Mouse (Mus musculus) lung, embryonic 15.5 days (tissue): Measurements from ENCODE around the gene Aoc1. TPM values are rescaled to one million over a fixed set of nuclear protein-coding genes. Genes with fewer than 3 reads are reported as not detected.

Source experiments
- ATAC-seq: fragments of 200-750 bp; cut with Nextera tagmentation; 2 replicates; pipeline ENCODE4 v1.8.0; 2017; ENCODE audit warnings: moderate number of reproducible peaks, borderline replicate concordance; ENCODE audit not compliant: low FRiP score, low TSS enrichment; ENCODE audit errors: extremely low read depth
- H3K27ac ChIP-seq: fragments of 300-500 bp; sonication (generic); 2 replicates; pipeline ENCODE4 v1.5.1; 2015; ENCODE audit warnings: moderate library complexity, mild to moderate bottlenecking, inconsistent platforms
- H3K27me3 ChIP-seq: fragments of 300-500 bp; sonication (generic); 2 replicates; pipeline ENCODE4 v1.6.1; 2015; ENCODE audit warnings: inconsistent platforms
- H3K36me3 ChIP-seq: fragments of 300-500 bp; sonication (generic); 2 replicates; pipeline ENCODE4 v1.6.1; 2015; ENCODE audit warnings: inconsistent platforms
- H3K4me1 ChIP-seq: fragments of 300-500 bp; sonication (generic); 2 replicates; pipeline ENCODE4 v1.6.1; 2015; ENCODE audit warnings: inconsistent platforms
- H3K4me2 ChIP-seq: fragments of 300-500 bp; sonication (generic); 2 replicates; pipeline ENCODE4 v1.6.1; 2015; ENCODE audit warnings: inconsistent platforms, mild to moderate bottlenecking, moderate library complexity
- H3K4me3 ChIP-seq: fragments of 300-500 bp; sonication (generic); 2 replicates; pipeline ENCODE4 v1.5.1; 2015; ENCODE audit warnings: mild to moderate bottlenecking, inconsistent platforms
- H3K9ac ChIP-seq: fragments of 300-500 bp; sonication (generic); 2 replicates; pipeline ENCODE4 v1.6.1; 2015; ENCODE audit warnings: inconsistent platforms
- H3K9me3 ChIP-seq: fragments of 300-500 bp; sonication (generic); 2 replicates; pipeline ENCODE4 v1.6.1; 2016; ENCODE audit warnings: inconsistent platforms
- WGBS: fragments of 180-500 bp; shearing (Covaris S2); methylation state at CpG from one replicate; pipeline ENCODE4 v1.1.7; 2015; 5-methylcytosine and 5-hydroxymethylcytosine counted together
- polyA plus RNA-seq: library from polyadenylated mRNA; unstranded; fragments of >200 nt; fragmentation: Nextera tagmentation; extraction: Ambion mirVana; gene quantifications from 2 replicates; pipeline ENCODE4 v1.2.1, GENCODE M21; 2015

Gene Aoc1
- polyA plus RNA-seq, 1 experiment from 2014 or later = 0.11 TPM

DNA sequence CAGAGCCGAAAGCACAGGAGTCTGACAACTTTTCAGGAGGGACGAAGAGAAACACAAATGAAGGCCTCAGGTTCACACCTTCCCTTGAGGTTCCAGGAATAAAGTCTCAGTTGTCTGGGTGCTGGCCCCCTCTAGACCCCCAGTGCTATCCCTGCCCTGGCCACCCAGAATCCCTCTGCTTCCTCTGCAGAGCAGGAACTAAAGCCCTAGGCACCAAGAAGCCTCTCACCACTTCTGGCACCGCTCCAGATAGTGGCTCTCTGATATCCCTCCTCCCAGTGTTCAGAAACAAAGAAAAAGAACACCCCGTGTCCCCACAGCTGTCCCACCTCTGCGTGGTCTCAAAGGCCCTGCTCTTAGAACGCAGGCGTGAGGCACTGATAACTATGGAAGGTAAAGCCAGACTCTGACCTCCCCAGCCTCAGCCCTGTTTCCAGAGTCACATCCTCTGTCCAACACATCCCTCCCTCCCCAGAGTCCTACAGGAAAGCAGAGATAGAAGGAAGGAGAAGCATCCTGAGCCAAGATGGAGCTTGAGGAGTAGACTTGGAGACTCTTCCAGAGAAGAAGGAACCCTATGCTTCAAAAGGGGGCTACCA is 32.2 kb upstream of the Aoc1 start, which contains the start of gene Tmem176a:
Gene Tmem176a, plus strand, starts transcription at position 549 of the 599 bp plus-strand sequence.
- peak within 1 kb of the TSS; percentile 92 for H3K27ac ChIP-seq
- peak within 1 kb of the TSS; percentile 56 for H3K9ac ChIP-seq
- ATAC-seq = peak; percentile 20
- no peaks in the 10 kb centered on the region for H3K27me3 ChIP-seq
- WGBS = 4% methylated on average over 7 of the region's 7 CpGs
- H3K9me3 ChIP-seq = no peaks in the 10 kb centered on the region
- peaks cover 38% of the 10 kb centered on the region for H3K4me1 ChIP-seq
- peak within 1 kb of the TSS; percentile 76 for H3K4me2 ChIP-seq
- H3K36me3 ChIP-seq = peaks cover 48% of the 10 kb centered on the region
- H3K4me3 ChIP-seq = peak within 1 kb of the TSS; percentile 51

DNA sequence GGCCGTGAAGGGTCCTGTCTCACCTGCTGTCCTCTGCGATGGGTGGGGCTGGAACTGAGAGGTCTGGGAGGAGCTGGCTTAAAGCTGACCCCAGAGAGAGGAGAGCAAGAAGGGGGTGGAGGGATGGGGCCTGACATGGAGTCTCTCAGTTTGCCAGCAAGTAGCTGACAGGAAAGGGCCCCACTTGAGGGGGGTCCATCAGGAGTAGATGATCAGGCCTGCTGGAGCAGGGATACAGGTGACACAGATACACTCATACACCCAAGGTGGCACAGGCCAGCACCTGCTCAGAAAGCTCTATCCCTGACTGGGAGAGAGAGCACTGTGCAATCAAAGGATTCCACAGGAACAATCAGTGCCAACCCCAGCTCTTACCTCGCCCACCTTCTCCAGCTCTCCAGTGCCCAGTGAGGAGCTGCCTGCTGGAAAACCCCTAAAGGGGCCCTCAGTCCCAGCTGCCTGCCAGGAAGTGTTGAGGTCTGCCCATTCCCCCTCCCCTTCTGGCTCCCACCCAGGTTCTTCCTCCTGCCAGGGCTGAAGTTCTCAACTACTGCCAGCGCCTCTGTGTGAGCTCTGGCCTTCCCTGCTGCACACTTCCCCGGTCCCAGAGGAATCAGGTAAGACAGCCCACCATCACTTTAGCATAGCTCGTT is 31.6 kb upstream of the Aoc1 start, which contains the start of gene Tmem176b:
Gene Tmem176b, minus strand, starts transcription at position 524 of the 653 bp plus-strand sequence.
- H3K4me3 ChIP-seq = peak within 1 kb of the TSS; percentile 51
- H3K9ac ChIP-seq = peak within 1 kb of the TSS; percentile 56
- ATAC-seq = peak; percentile 92
- H3K4me1 ChIP-seq = peaks cover 38% of the 10 kb centered on the region
- peaks cover 43% of the 10 kb centered on the region for H3K36me3 ChIP-seq
- no peaks in the 10 kb centered on the region for H3K9me3 ChIP-seq
- H3K4me2 ChIP-seq = peak within 1 kb of the TSS; percentile 76
- no peaks in the 10 kb centered on the region for H3K27me3 ChIP-seq
- H3K27ac ChIP-seq = peak within 1 kb of the TSS; percentile 92
- WGBS = 0% methylated on average over 6 of the region's 6 CpGs

DNA sequence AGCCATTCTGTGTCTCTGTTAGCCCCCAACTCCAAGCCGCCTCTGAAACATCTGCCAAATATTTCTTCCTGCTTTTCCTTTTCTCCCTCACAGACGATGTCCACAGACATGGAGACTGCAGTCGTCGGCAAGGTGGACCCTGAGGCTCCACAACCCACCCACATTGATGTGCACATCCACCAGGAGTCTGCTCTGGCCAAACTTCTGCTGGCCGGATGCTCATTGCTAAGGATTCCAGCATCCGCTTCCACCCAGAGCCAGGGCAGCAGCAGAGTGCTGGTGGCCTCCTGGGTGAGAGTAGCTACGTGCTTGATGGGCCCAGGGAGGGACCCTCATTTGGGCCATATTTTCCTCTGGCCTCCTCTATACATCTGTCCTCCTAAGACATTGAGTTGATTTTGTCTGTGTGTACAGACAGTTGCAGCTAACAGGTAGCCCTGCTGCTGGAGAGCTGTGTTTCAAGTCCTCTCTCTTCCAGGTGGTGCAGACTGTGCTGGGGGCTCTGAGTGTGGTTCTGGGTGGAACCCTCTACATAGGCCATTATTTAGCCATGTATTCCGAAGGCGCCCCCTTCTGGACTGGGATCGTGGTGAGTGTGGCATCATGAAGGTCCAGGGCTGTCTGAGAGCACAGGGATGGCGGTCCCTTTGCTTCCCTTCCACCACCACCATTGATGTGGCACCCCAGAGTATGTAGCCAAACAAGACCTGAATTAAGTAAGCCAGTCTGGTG is 30.4 kb upstream of the Aoc1 start:
- Histone ChIP-seq H3K4me1 (peaks cover 38% of the 10 kb centered on the region), H3K27ac (peak overlapping the region; percentile 92), H3K4me3 (peak overlapping the region; percentile 51), H3K9ac (peak overlapping the region; percentile 56), H3K36me3 (peaks cover 32% of the 10 kb centered on the region), H3K9me3 (no peaks in the 10 kb centered on the region), H3K27me3 (no peaks in the 10 kb centered on the region), H3K4me2 (peak overlapping the region; percentile 76)
- WGBS = 39% methylated on average over 11 of the region's 11 CpGs
- no peak for ATAC-seq

DNA sequence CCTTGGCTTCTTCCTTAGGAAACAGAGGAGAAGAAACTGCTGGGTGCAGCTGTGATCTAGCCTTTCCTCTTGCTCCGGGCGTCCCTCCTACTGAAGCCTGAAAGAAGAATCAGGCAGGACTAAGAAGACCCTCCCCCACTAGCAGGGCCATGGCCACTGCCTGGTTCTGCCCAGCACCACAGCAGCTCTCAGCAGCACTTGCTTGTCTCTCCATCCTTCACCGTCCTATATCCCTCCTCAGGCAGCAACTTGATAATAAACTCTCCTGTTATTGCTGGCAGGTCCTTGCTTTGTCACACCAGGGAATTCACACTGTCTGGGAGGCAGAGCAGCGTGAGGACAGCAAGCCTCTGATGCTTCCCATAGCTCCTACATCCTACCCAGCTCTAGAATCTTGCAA is 27.6 kb upstream of the Aoc1 start:
- Histone ChIP-seq H3K27ac (no peak overlapping the region), H3K9ac (no peak overlapping the region), H3K27me3 (no peaks in the 10 kb centered on the region), H3K4me2 (no peak overlapping the region), H3K4me3 (no peak overlapping the region), H3K36me3 (peaks cover 18% of the 10 kb centered on the region), H3K4me1 (peaks cover 12% of the 10 kb centered on the region), H3K9me3 (no peaks in the 10 kb centered on the region)
- no peak for ATAC-seq
- WGBS = 68% methylated on average over 4 of the region's 4 CpGs

DNA sequence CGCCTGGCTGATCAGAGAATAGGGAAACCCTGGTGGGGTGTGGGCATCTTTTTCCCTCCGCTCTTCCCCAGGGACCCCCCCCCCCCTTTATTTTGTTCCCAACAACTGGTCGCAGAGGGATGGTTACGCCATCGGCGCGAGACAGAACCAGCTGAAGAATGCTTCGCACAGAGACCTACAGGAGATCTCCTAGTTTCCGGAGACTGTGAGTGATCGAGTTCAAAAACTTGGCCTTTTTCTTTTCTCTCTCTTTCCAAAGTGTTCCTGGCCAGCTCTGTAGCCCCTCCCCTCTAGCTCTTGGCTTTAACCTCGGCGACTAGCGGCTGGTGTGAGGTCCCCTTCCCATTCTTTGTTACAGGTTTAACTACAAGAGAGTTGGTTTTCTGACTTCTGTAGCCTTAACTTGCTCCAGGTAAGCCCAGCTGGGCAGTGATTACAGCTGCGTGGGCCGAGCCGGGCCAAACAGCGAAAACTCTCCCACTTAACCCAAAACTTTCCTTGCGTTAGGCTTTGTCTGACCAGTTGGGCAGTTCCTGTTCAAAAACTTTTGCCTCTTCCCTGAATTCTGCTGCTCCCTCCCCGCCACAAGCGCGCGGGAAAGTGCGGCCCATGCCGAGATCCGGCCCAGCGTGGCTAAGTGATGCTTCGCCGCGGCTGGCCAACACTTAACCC is 20.7 kb upstream of the Aoc1 start:
- no peaks in the 10 kb centered on the region for H3K9me3 ChIP-seq
- H3K27me3 ChIP-seq = no peaks in the 10 kb centered on the region
- peak overlapping the region; percentile 44 for H3K4me3 ChIP-seq
- no peaks in the 10 kb centered on the region for H3K36me3 ChIP-seq
- peaks cover 8% of the 10 kb centered on the region; the same call in 1 of the 2 replicates for H3K4me1 ChIP-seq
- peak; percentile 85 for ATAC-seq
- H3K9ac ChIP-seq = peak overlapping the region; percentile 52
- peak overlapping the region; percentile 72 for H3K4me2 ChIP-seq
- under 1% methylated on average over 27 of the region's 29 CpGs for WGBS
- H3K27ac ChIP-seq = peak overlapping the region; percentile 98

DNA sequence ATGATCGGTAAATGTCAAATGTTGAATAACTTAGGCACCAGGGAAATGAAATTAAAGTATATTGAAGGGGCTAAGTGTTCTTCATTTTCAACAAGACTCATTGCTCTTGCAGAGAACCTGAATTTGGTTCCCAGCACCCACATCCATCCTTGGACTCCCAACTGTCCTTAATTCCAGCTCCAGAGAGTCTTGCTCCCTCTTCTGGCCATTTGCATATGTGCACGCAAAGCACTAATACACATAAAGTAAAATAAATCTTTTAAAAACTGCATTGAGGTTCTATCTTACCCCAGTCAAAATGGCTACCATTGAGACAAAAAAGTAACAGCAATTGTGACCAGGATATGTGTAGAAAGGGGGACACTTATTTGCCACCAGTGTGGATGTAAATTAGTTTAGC is 18.5 kb upstream of the Aoc1 start:
- WGBS = 91% methylated on average over 2 of the region's 2 CpGs

DNA sequence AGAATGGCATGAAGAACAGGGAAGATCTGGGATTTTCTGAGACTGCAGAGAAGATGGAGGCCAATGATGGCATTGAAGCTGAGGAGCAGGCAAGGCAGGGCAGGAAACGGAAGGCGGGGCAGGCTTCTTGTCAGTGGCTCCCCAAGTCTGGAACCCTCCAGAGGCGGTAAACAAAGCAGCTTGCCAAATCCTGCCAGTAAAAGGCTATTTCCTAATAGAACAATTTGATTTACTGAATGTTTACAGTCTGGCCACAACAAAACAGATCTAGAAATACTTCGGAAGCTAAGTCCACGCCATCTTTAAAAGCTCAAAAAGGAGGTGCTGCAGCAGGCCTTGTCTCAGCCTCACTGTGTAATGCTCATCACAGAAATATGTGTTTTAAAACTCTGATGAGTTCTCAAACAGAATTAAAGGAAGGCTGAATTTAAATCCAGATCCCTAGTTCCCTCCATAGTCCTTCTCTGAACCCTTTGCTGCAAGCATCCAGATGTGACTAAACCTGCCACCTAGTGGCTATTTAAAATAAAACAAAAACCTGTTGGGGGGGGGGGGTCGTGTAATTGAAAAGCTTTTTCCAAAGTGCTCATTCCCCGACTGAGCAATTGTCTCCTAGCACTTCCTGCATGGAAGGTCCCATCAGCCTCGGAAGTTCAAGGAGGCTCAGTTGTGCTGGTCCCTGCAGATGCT is 14.9 kb upstream of the Aoc1 start:
- Histone ChIP-seq H3K4me2 (no peak overlapping the region), H3K27me3 (no peaks in the 10 kb centered on the region), H3K27ac (peak overlapping the region; percentile 41), H3K4me3 (no peak overlapping the region), H3K9me3 (no peaks in the 10 kb centered on the region), H3K4me1 (peaks cover 21% of the 10 kb centered on the region), H3K36me3 (no peaks in the 10 kb centered on the region), H3K9ac (no peak overlapping the region)
- peak; percentile 40; the same call in 1 of the 2 replicates for ATAC-seq
- WGBS = 26% methylated on average over 8 of the region's 8 CpGs

More for the DNA sequence above, 18.5 kb upstream of the Aoc1 start:
- H3K4me3 ChIP-seq = no peak overlapping the region
- H3K4me1 ChIP-seq = peaks cover 22% of the 10 kb centered on the region
- ATAC-seq = no peak
- H3K9me3 ChIP-seq = no peaks in the 10 kb centered on the region
- H3K27me3 ChIP-seq = no peaks in the 10 kb centered on the region
- H3K9ac ChIP-seq = no peak overlapping the region
- no peak overlapping the region for H3K4me2 ChIP-seq
- no peaks in the 10 kb centered on the region for H3K36me3 ChIP-seq
- H3K27ac ChIP-seq = no peak overlapping the region

DNA sequence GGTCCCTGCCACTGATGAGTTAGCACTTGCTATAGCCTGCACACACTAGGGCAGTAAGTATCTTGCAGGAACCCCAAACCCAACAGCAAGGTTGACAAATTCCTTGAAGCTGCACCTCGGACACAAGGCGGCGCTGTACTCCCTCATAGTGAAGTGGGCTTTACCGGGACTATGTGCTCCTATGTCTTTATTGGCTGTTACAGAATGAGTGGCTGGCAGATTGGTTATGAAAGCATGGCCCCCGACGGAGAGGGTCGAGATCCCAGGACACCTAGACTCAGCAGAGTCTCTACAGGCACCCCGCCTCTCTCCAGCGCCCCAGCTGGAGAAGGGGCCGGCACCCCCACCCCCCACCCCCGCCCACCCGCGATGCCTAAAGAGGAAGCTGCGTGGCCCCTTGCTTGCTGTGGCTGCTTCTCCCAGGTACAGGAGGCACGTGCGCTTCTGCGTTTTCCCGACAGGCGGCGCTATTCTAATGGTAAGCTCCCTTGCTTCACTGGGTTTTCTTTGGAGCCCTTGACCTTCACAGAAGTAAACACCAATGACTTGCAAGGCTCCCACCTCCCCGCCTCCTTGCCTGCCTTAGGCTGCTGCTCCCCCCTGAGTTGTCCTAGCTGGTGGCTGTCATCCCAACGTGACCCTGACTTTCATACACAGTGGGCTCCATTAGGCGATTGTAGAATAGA is 12.4 kb upstream of the Aoc1 start:
- Histone ChIP-seq H3K27me3 (no peaks in the 10 kb centered on the region), H3K4me3 (peak overlapping the region; percentile 18; the same call in 1 of the 2 replicates), H3K4me2 (peak overlapping the region; percentile 45), H3K36me3 (no peaks in the 10 kb centered on the region), H3K9me3 (no peaks in the 10 kb centered on the region), H3K27ac (no peak overlapping the region), H3K4me1 (peaks cover 19% of the 10 kb centered on the region), H3K9ac (no peak overlapping the region)
- 9% methylated on average over 22 of the region's 23 CpGs for WGBS
- peak; percentile 34; the same call in 1 of the 2 replicates for ATAC-seq

DNA sequence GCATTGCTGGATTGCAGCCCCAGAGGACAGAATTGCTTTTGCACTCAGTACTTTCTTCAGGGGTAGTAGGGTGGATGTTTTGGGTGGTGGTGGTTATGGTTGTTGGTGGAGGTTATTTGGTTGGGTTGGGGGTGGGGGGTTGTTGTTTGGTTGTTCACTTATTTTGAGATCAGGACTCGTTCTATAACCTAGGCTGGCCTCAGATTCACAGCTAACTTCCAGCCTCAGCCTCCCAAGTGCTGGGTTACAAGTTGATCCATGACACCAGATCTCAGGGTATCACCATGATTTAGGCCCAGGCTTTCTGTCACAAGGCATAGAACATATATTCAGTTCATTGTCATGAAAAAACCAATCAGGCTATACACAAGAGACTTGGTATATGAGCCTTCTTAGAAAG is 11.8 kb upstream of the Aoc1 start:
- Histone ChIP-seq H3K9ac (no peak overlapping the region), H3K4me1 (peaks cover 19% of the 10 kb centered on the region), H3K4me3 (no peak overlapping the region), H3K36me3 (no peaks in the 10 kb centered on the region), H3K9me3 (no peaks in the 10 kb centered on the region), H3K27me3 (no peaks in the 10 kb centered on the region), H3K4me2 (no peak overlapping the region), H3K27ac (no peak overlapping the region)
- ATAC-seq = no peak
- WGBS = 79% methylated on average over 1 of the region's 1 CpGs

DNA sequence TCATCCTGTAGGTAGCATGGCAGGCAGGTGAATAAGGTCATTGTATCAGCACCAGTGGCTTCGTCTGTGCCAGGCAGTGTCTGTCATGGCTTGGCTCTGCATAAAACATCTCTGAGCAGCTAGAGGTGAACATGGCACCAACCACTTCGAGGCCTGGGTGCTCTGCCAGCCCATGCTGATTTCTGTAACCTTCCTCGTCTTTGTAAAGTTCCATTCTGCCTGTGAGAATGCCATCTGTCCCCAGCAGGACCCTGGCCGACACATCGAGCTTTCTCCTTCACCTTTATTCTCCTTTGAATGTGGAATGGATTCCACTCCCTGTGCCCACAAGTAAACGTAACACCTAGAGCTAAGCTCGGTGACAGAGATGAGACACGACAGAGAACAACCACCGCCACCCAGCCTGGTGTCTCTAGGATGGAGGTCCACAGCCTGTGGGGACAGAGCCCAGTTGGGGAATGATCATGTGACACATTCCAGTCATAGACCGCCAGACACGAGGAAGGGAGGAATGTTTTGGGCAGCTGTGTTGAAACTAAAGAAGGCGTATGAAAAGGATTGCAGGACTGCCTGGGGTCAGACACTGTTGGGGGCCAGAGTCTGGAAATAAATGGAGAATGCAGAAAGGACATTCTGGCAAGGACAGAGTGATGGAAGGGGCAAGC is 10.9 kb upstream of the Aoc1 start:
- Histone ChIP-seq H3K4me2 (no peak overlapping the region), H3K9ac (no peak overlapping the region), H3K4me3 (no peak overlapping the region), H3K27ac (0 out of 2 replicates have a peak overlapping the region, but pooled peaks have one; percentile 1), H3K4me1 (peaks cover 19% of the 10 kb centered on the region), H3K27me3 (no peaks in the 10 kb centered on the region), H3K36me3 (no peaks in the 10 kb centered on the region), H3K9me3 (no peaks in the 10 kb centered on the region)
- 66% methylated on average over 12 of the region's 12 CpGs for WGBS
- peak; percentile 51; the same call in 1 of the 2 replicates for ATAC-seq
